Mouse (Mus musculus) thymus, adult 2 months (tissue): ENCODE measurements at regions not wholly inside any gene's neighbourhood (a gene's known extent, or its start where the extent isn't known, plus 50 kb on each side); places are given as distances from the start of the nearest gene placed in this dataset.

Experiments
- DNase-seq: peaks from one replicate; pipeline ENCODE4 v3.0.0; 2021
- H3K27ac ChIP-seq: fragments of 200-500 bp; 2 replicates; pipeline ENCODE4 v1.5.1; 2012; ENCODE audit warnings: low read length, control low read depth; ENCODE audit not compliant: control insufficient read depth, insufficient read depth
- H3K27me3 ChIP-seq: fragments of 200-500 bp; 2 replicates; pipeline ENCODE4 v1.6.1; 2012; ENCODE audit warnings: mild to moderate bottlenecking, low read length, moderate library complexity, mixed read lengths; ENCODE audit not compliant: control insufficient read depth, insufficient read depth
- H3K36me3 ChIP-seq: fragments of 200-500 bp; 2 replicates; pipeline ENCODE4 v1.6.1; 2012; ENCODE audit warnings: mild to moderate bottlenecking, low read length, moderate library complexity; ENCODE audit not compliant: control insufficient read depth, insufficient read depth
- H3K4me1 ChIP-seq: fragments of 200-500 bp; replicated peaks from 2 replicates; pipeline ENCODE4 v1.6.1; 2012; ENCODE audit warnings: low read length; ENCODE audit not compliant: control insufficient read depth, insufficient read depth
- H3K4me3 ChIP-seq: fragments of 200-500 bp; 2 replicates; pipeline ENCODE4 v1.5.1; 2012; ENCODE audit warnings: mild to moderate bottlenecking, low read length, control low read depth, moderate library complexity; ENCODE audit not compliant: control insufficient read depth, insufficient read depth
- CTCF ChIP-seq: fragments of 200-500 bp; IDR thresholded peaks from 2 replicates; pipeline ENCODE4 v1.5.1; 2012; ENCODE audit warnings: mild to moderate bottlenecking, control low read depth, low read length, moderate library complexity, borderline replicate concordance; ENCODE audit not compliant: control insufficient read depth, poor library complexity, insufficient read depth; ENCODE audit errors: extremely low read depth
- POLR2A ChIP-seq: fragments of 200-500 bp; IDR thresholded peaks from 2 replicates; pipeline ENCODE4 v1.6.1; 2012; ENCODE audit warnings: mild to moderate bottlenecking, low read length, control low read depth, moderate library complexity; ENCODE audit not compliant: control insufficient read depth, poor library complexity, insufficient read depth; ENCODE audit errors: extremely low read depth
- WGBS: fragments of 180-500 bp; shearing (Covaris S2); methylation state at CpG from one replicate; pipeline ENCODE4 v1.1.7; 2018; 5-methylcytosine and 5-hydroxymethylcytosine counted together

DNA sequence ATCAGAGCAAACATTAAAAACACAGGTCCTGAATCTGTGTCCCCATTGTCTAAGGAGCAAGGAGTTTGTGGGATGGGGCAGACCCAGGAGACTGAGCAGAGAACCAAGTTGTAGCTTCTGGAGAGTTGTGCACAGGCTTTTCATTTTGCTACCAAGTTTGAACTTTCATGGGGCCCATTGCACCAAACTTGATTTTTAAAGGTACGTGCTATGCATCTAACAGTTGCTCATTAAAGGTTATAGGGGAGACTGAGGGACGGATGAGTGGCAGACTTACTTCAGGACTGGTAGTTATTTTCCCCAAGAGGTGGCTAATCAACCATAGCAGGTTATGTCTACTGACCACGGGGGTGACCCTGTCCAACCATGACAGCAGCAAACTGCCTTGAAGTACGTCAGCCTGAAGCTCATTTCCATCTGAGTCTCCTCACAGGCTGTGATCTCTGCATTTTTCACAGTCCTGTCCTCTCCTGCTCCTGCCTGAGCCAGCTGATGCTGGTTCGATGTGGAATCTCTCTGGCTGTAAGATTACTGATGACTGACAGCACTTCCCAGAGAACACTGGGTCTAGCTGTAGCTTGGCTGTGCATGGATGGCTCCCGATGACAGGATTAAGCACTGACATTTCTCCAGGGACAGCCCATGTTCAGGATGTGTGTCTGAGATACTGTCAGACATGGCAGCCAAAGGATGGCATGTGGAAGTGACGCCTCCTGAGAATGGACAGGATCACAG, 590.9 kb upstream of the Plxna2 start:
- TF ChIP-seq POLR2A (no peak), CTCF (no peak)
- no peaks in the 10 kb centered on the region for H3K27me3 ChIP-seq
- WGBS = 91% methylated on average over 7 of the region's 7 CpGs
- H3K36me3 ChIP-seq = no peaks in the 10 kb centered on the region
- no peak overlapping the region for H3K27ac ChIP-seq
- no peak for DNase-seq
- H3K4me3 ChIP-seq = no peak overlapping the region
- H3K4me1 ChIP-seq = no peaks in the 10 kb centered on the region

DNA sequence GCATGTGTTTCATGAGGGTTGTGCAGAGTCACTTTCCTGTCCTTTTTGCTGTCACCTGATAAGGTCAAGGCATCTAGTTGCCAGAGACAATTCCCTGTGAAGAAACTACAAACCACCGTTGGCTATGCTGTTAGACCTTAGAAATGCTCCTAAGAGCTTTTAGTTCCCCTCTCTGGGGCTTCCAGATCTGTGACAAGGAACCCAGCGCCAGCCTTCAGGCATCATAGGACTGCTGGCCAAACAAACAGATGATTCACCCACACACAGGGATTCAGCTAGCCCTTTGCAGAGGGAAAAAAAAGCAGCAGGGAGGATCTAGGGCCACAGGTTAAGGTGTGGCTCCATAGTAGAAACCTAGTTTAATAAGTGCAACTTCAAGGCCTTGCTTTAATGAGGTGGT, 591.8 kb upstream of the Plxna2 start:
- Histone ChIP-seq H3K36me3 (no peaks in the 10 kb centered on the region), H3K27me3 (no peaks in the 10 kb centered on the region), H3K4me1 (no peaks in the 10 kb centered on the region), H3K27ac (no peak overlapping the region), H3K4me3 (no peak overlapping the region)
- 44% methylated on average over 2 of the region's 2 CpGs for WGBS
- TF ChIP-seq POLR2A = no peak
- TF ChIP-seq CTCF = no peak
- no peak for DNase-seq

- TF ChIP-seq POLR2A = no peak
- no peak for TF ChIP-seq CTCF
- no peak overlapping the region for H3K27ac ChIP-seq
- H3K4me1 ChIP-seq = no peaks in the 10 kb centered on the region
- no peak for DNase-seq
- H3K27me3 ChIP-seq = no peaks in the 10 kb centered on the region
- H3K36me3 ChIP-seq = no peaks in the 10 kb centered on the region
- no peak overlapping the region for H3K4me3 ChIP-seq
Measured at GRCm38 (mm10) chr1:194019282-194019681, 598.7 kb upstream of the Plxna2 start.

DNA sequence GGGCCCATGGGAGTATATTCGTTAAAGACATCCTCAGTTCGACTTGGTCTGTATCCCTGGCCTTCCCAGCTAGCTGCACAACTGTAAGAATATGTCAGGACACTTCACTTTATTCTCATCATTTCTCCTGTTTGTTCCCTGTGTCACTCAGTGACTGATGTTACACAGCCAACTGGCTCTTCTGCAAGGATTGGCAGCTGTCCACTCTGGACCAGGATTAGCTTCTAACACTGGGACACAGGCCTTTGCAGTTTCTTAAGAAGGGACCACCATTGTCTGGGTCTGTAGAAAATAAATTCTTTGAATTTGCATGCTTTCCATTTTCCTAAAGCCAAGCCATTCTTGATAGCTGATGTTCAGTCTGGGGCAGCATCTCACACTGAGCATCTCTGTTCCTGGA, 622.1 kb upstream of the Camk1g start:
- 91% methylated on average over 2 of the region's 2 CpGs for WGBS
- H3K36me3 ChIP-seq = no peaks in the 10 kb centered on the region
- H3K27me3 ChIP-seq = no peaks in the 10 kb centered on the region
- H3K4me3 ChIP-seq = no peak overlapping the region
- no peak overlapping the region for H3K27ac ChIP-seq
- no peak for DNase-seq
- H3K4me1 ChIP-seq = no peaks in the 10 kb centered on the region
- TF ChIP-seq POLR2A = no peak
- TF ChIP-seq CTCF = no peak

DNA sequence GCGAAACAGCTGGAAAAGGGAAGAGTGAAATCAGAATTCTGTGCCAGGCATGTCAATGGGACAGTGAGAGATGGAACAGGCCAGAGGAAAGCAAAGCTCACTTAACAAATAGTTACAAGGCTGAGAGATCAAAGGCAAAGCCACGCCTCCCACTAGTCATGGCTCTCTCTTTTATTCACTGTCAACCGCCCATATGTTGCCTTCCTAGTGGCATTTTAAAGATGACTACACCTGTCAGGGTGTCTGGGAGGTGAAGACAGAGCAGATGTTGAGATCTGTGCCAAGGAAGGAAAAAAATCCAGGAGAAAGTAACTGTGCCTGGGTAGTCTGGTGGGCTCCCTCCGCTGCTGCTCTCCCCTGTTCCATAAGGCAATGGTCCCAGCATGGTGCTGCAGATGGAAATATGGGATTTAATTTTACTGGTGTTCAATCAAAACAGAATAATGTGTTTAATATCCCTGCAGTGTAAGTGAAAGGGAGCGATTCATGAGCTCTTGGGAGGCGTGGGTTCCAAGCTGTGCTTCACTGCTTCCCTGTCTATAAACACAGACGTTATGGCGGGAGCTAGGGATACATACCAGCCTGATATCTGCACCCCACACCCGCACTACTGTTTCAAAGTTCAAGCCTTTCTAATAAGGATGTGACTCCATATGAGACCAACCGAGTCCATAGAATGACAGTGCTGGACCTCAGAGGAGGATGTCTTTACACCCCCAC, 620.0 kb upstream of the Camk1g start:
- no peaks in the 10 kb centered on the region for H3K4me1 ChIP-seq
- DNase-seq = no peak
- no peaks in the 10 kb centered on the region for H3K36me3 ChIP-seq
- H3K4me3 ChIP-seq = no peak overlapping the region
- H3K27me3 ChIP-seq = no peaks in the 10 kb centered on the region
- TF ChIP-seq POLR2A (no peak), CTCF (no peak)
- 90% methylated on average over 10 of the region's 10 CpGs for WGBS
- no peak overlapping the region for H3K27ac ChIP-seq

- Histone ChIP-seq H3K36me3 (no peaks in the 10 kb centered on the region), H3K27me3 (no peaks in the 10 kb centered on the region), H3K27ac (no peak overlapping the region), H3K4me3 (no peak overlapping the region), H3K4me1 (no peaks in the 10 kb centered on the region)
- WGBS = 60% methylated on average over 17 of the region's 17 CpGs
- no peak for TF ChIP-seq POLR2A
- no peak for TF ChIP-seq CTCF
- no peak for DNase-seq
Measured at GRCm38 (mm10) chr1:193988970-193989904, 619.1 kb upstream of the Camk1g start.
